Mouse (Mus musculus) ES-Bruce4 (cell line): ENCODE data around the gene Car10.

Experiments used
- CTCF ChIP-seq: IDR thresholded peaks from one replicate; pipeline ENCODE4 v1.8.1; 2011; ENCODE audit warnings: low read depth, low read length
- EP300 ChIP-seq: IDR thresholded peaks from 2 replicates; pipeline ENCODE4 v1.6.1; 2011; ENCODE audit warnings: low read depth, low read length; ENCODE audit not compliant: insufficient read depth
- POLR2A ChIP-seq: IDR thresholded peaks from one replicate; pipeline ENCODE4 v1.8.1; 2011; ENCODE audit warnings: low read length; ENCODE audit not compliant: insufficient read depth

GRCm38 (mm10) chr11:93514396-93514795 is 416.6 kb downstream of the Car10 start:
- TF ChIP-seq POLR2A (no peak), CTCF (peak; percentile 42), EP300 (no peak)
